ENCODE assay signal across 26 mouse cellular contexts in the genomic region with DNA sequence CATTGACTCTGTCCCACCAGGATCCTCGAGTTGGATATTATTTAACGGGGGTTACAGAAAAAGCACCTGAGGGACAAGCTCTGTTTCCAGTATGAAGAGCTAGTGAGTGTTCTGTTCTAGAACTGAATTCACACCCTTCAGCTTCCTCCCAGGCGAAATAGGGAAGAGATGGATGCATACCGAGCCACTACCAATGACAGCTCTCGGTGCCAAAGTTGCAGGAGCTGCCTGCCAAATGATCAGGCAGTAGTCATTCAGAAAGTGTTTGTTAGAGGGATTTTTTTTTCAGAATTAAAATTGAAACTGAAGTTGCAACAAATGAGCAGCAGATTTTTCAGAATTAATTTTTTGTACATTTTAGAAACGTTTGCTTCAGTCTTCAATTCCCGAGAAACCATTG.
DNase-seq lines count a peak whose midpoint lies in the region; ATAC-seq and TF ChIP-seq lines count a peak whose summit lies in the region.
"Had no signal": no experiment of that assay in that cellular context is flagged by ENCODE, and none has a peak within 500 bp of the region (broad histone marks: within the 10 kb centered on the region; RNA-seq: fewer than 3 reads in every experiment).

No protein-coding gene starts in this region.

- no peak overlapping the region for H3K4me3 ChIP-seq in forebrain, postnatal 0 days (ENCODE audit: low read depth, low read length)
- no peak overlapping the region for H3K4me3 ChIP-seq in forebrain, embryonic 10.5 days
- H3K4me3 ChIP-seq in kidney, adult 2 months (ENCODE audit: insufficient read depth, low read depth, low read length): no peak overlapping the region
- H3K4me3 ChIP-seq: embryonic facial prominence, embryonic 10.5 days; embryonic facial prominence, embryonic 15.5 days; heart, embryonic 13.5 days; hindbrain, embryonic 15.5 days; intestine, embryonic 15.5 days had no signal

- no peak overlapping the region for H3K4me2 ChIP-seq in forebrain, postnatal 0 days (ENCODE audit: low read depth)
- H3K4me2 ChIP-seq: embryonic facial prominence, embryonic 15.5 days; heart, embryonic 13.5 days; hindbrain, embryonic 15.5 days; intestine, embryonic 15.5 days; midbrain, embryonic 11.5 days had no signal

- H3K9me3 ChIP-seq in forebrain, postnatal 0 days (ENCODE audit: low read length): no peaks in the 10 kb centered on the region
- H3K9me3 ChIP-seq in forebrain, embryonic 10.5 days: peaks cover 12% of the 10 kb centered on the region; the same call in 1 of the 2 replicates
- H3K9me3 ChIP-seq: embryonic facial prominence, embryonic 10.5 days; embryonic facial prominence, embryonic 15.5 days; hindbrain, embryonic 15.5 days; intestine, embryonic 15.5 days had no signal

- no peak for ATAC-seq in forebrain, postnatal 0 days
- peak; percentile 32 for ATAC-seq in activated CD4-positive, CD25-positive, alpha-beta regulatory T cell, adult 4 months
- ATAC-seq: intestine, embryonic 15.5 days; midbrain, embryonic 16.5 days had no signal

- 57% methylated on average over 7 of the region's 7 CpGs for WGBS in forebrain, postnatal 0 days
- WGBS in forebrain, embryonic 10.5 days: 90% methylated on average over 7 of the region's 7 CpGs
- 91% methylated on average over 7 of the region's 7 CpGs for WGBS in kidney, adult 2 months

- TF ChIP-seq POLR2A in kidney, adult 2 months (IDR thresholded peaks at IDR 0.05; ENCODE audit: low read depth, low read length): no peak

- no peaks in the 10 kb centered on the region; the same call in 1 of the 2 replicates for H3K36me3 ChIP-seq in forebrain, postnatal 0 days (ENCODE audit: insufficient read depth)
- H3K36me3 ChIP-seq in forebrain, embryonic 10.5 days (replicated peaks): no peaks in the 10 kb centered on the region
- no peaks in the 10 kb centered on the region for H3K36me3 ChIP-seq in kidney, adult 2 months (ENCODE audit: control insufficient read depth, insufficient read depth, low read length)
- H3K36me3 ChIP-seq: embryonic facial prominence, embryonic 10.5 days; embryonic facial prominence, embryonic 15.5 days; heart, embryonic 13.5 days; intestine, embryonic 15.5 days had no signal

- peak; percentile 56 for DNase-seq in forebrain, postnatal 0 days
- no peak for DNase-seq in forebrain, embryonic 10.5 days (ENCODE audit: extremely low spot score, low spot score)
- peak; percentile 25 for DNase-seq in lung, postnatal 10 days
- no peak for DNase-seq in lung, postnatal 14 days
- peak; percentile 46 for DNase-seq in induced T-regulatory cell, adult 2 months (ENCODE audit: low read depth)
- no peak for DNase-seq in kidney, adult 2 months
- no peak for DNase-seq in urinary bladder, adult 2 months (ENCODE audit: low spot score)
- DNase-seq: adrenal gland, postnatal 10 days; B cell, adult 2 months; cerebellum, adult 11-12 months; heart, postnatal 10 days; kidney, adult 8-10 months; left cerebral cortex, postnatal 4 days; lung, adult 2 months; thymus, postnatal 4 days had no signal

- H3K4me1 ChIP-seq in forebrain, postnatal 0 days (ENCODE audit: insufficient read depth): no peaks in the 10 kb centered on the region
- no peaks in the 10 kb centered on the region for H3K4me1 ChIP-seq in forebrain, embryonic 10.5 days
- no peaks in the 10 kb centered on the region for H3K4me1 ChIP-seq in kidney, adult 2 months (ENCODE audit: control insufficient read depth, insufficient read depth, low read length)
- H3K4me1 ChIP-seq: embryonic facial prominence, embryonic 10.5 days; embryonic facial prominence, embryonic 15.5 days; hindbrain, embryonic 15.5 days; intestine, embryonic 15.5 days had no signal

- H3K9ac ChIP-seq in forebrain, postnatal 0 days: no peak overlapping the region
- H3K9ac ChIP-seq: embryonic facial prominence, embryonic 15.5 days; heart, embryonic 13.5 days; hindbrain, embryonic 15.5 days; intestine, embryonic 15.5 days; liver, embryonic 14.5 days had no signal

- no peak for TF ChIP-seq CTCF in forebrain, postnatal 0 days (IDR thresholded peaks at IDR 0.05; ENCODE audit: low read depth)
- no peak for TF ChIP-seq CTCF in kidney, adult 2 months (conservative IDR thresholded peaks at IDR 0.05; ENCODE audit: insufficient read depth, insufficient read length, low read depth, low read length)

- no peaks in the 10 kb centered on the region for H3K27me3 ChIP-seq in forebrain, postnatal 0 days (ENCODE audit: insufficient read depth, low read length)
- no peaks in the 10 kb centered on the region for H3K27me3 ChIP-seq in forebrain, embryonic 10.5 days (ENCODE audit: poor library complexity, severe bottlenecking)
- H3K27me3 ChIP-seq in kidney, adult 2 months (replicated peaks; ENCODE audit: control insufficient read depth, insufficient read depth, low read length): no peaks in the 10 kb centered on the region
- H3K27me3 ChIP-seq: CH12.LX; embryonic facial prominence, embryonic 15.5 days; heart, embryonic 13.5 days; hindbrain, embryonic 15.5 days; intestine, embryonic 15.5 days had no signal

- H3K27ac ChIP-seq in forebrain, postnatal 0 days (ENCODE audit: low read depth, low read length): no peak overlapping the region
- no peak overlapping the region for H3K27ac ChIP-seq in forebrain, embryonic 10.5 days
- no peak overlapping the region for H3K27ac ChIP-seq in kidney, adult 2 months (ENCODE audit: insufficient read depth, low read depth, low read length)
- H3K27ac ChIP-seq: embryonic facial prominence, embryonic 10.5 days; embryonic facial prominence, embryonic 15.5 days; heart, embryonic 13.5 days; hindbrain, embryonic 15.5 days; intestine, embryonic 15.5 days; kidney, postnatal 0 days; liver, embryonic 14.5 days had no signal

Comparison
In these comparisons a context has a peak if more than half of its experiments do, and no peak if none do; other contexts are left out.
1. DNase-seq: peak in forebrain, postnatal 0 days (single experiment), lung, postnatal 10 days (single experiment) and induced T-regulatory cell, adult 2 months (single experiment); none in forebrain, embryonic 10.5 days (single experiment), lung, postnatal 14 days (single experiment), kidney, adult 2 months (single experiment) and urinary bladder, adult 2 months (single experiment).